Mouse (Mus musculus) bone marrow macrophage, adult 2 months (primary cell): ENCODE data around the gene Nol9.

ENCODE experiments used
- CTCF ChIP-seq: IDR thresholded peaks from 2 replicates; pipeline ENCODE4 v1.5.1; 2012; ENCODE audit warnings: low read depth, mild to moderate bottlenecking, low read length, moderate library complexity
- POLR2A ChIP-seq: IDR thresholded peaks from 2 replicates; pipeline ENCODE4 v1.6.1; 2012; ENCODE audit warnings: mild to moderate bottlenecking, low read depth, low read length, borderline replicate concordance

DNA sequence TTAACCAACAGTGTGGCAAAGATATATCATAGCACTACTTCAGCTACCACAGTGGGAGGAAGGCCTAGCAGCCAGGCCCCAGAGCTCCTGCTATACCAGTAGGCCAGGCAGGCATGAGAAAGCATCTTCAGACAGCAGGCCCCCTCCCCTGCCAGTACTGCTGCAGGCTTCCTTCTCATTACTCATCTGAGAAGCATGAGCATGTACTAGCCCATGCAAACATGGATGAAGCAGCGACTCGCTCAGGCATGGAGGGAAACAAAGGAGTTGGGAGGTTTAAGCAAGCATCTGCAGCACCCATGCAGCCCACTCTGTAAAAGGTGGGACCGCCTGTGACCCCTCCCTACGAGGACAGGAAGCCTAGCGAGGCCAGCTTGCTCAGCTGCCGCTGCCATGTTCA is 20.0 kb upstream of the Nol9 start:
- TF ChIP-seq CTCF (no peak), POLR2A (no peak)
